Mouse (Mus musculus) olfactory bulb, adult 2 months (tissue): ENCODE results near the gene Fam240a. TPM values are rescaled to one million over a fixed set of nuclear protein-coding genes. Genes with fewer than 3 reads are reported as not detected.
A peak's percentile ranks its signal among the peaks of the same experiment; 100 is the strongest.

Experiments
- H3K27ac ChIP-seq: fragments of 200-500 bp; 2 replicates; pipeline ENCODE4 v1.5.1; 2012; ENCODE audit warnings: low read depth, low read length; ENCODE audit not compliant: insufficient read depth
- H3K4me1 ChIP-seq: fragments of 200-500 bp; 2 replicates; pipeline ENCODE4 v1.6.1; 2012; ENCODE audit warnings: low read length; ENCODE audit not compliant: control insufficient read depth, insufficient read depth
- H3K4me3 ChIP-seq: fragments of 200-500 bp; 2 replicates; pipeline ENCODE4 v1.5.1; 2012; ENCODE audit warnings: mild to moderate bottlenecking, low read depth, low read length, moderate library complexity; ENCODE audit not compliant: insufficient read depth
- CTCF ChIP-seq: fragments of 200-500 bp; IDR thresholded peaks from 2 replicates; pipeline ENCODE4 v1.5.1; 2012; ENCODE audit warnings: low read depth, mild to moderate bottlenecking, low read length, moderate library complexity; ENCODE audit not compliant: insufficient read depth
- POLR2A ChIP-seq: fragments of 200-500 bp; IDR thresholded peaks from 2 replicates; pipeline ENCODE4 v1.6.1; 2012; ENCODE audit warnings: mild to moderate bottlenecking, low read depth, low read length, moderate library complexity; ENCODE audit not compliant: insufficient read depth
- WGBS: fragments of 180-500 bp; shearing (Covaris S2); methylation state at CpG from one replicate; pipeline ENCODE4 v1.1.7; 2018; 5-methylcytosine and 5-hydroxymethylcytosine counted together
- polyA plus RNA-seq: library from polyadenylated mRNA; stranded (reverse); fragments of >200 nt; gene quantifications from 2 replicates; pipeline ENCODE4 v1.2.4, GENCODE M21; 2012; ENCODE audit warnings: low replicate concordance; ENCODE audit not compliant: missing spikeins, insufficient read depth, insufficient read length

Fam240a gene
- polyA plus RNA-seq, 1 experiment: not detected

- 22% methylated on average over 20 of the region's 21 CpGs for WGBS
- Histone ChIP-seq H3K4me1 (0 out of 2 replicates have a peak, but pooled peaks cover 3% of the 10 kb centered on the region), H3K27ac (no peak overlapping the region), H3K4me3 (no peak overlapping the region)
- TF ChIP-seq CTCF (no peak), POLR2A (no peak)
Measured at GRCm38 (mm10) chr9:110890026-110890783, 26.5 kb downstream of the Fam240a start.

- no peak overlapping the region for H3K27ac ChIP-seq
- H3K4me1 ChIP-seq: 0 out of 2 replicates have a peak, but pooled peaks cover 3% of the 10 kb centered on the region
- H3K4me3 ChIP-seq: no peak overlapping the region
- no peak for TF ChIP-seq POLR2A
- TF ChIP-seq CTCF: no peak
- WGBS: 94% methylated on average over 14 of the region's 14 CpGs
Measured at GRCm38 (mm10) chr9:110888935-110889334, 27.7 kb downstream of the Fam240a start.

GRCm38 (mm10) chr9:110887388-110888303 lies 29.0 kb downstream of the Fam240a start:
- Histone ChIP-seq H3K27ac (no peak overlapping the region), H3K4me3 (no peak overlapping the region), H3K4me1 (0 out of 2 replicates have a peak, but pooled peaks cover 3% of the 10 kb centered on the region)
- 66% methylated on average over 9 of the region's 9 CpGs for WGBS
- no peak for TF ChIP-seq POLR2A

GRCm38 (mm10) chr9:110881953-110882352 lies 34.7 kb downstream of the Fam240a start:
- no peak overlapping the region for H3K27ac ChIP-seq

GRCm38 (mm10) chr9:110880772-110881171 lies 35.9 kb downstream of the Fam240a start:
- TF ChIP-seq POLR2A: no peak
- TF ChIP-seq CTCF: no peak
- Histone ChIP-seq H3K4me3 (peak overlapping the region; percentile 46; the same call in 1 of the 2 replicates), H3K27ac (no peak overlapping the region), H3K4me1 (peaks cover 13% of the 10 kb centered on the region)
- 69% methylated on average over 4 of the region's 4 CpGs for WGBS

More at GRCm38 (mm10) chr9:110881953-110882352, 34.7 kb downstream of the Fam240a start:
- 89% methylated on average over 7 of the region's 7 CpGs for WGBS
- peaks cover 13% of the 10 kb centered on the region for H3K4me1 ChIP-seq
- no peak overlapping the region for H3K4me3 ChIP-seq
- TF ChIP-seq POLR2A (no peak), CTCF (no peak)

- 1% methylated on average over 57 of the region's 57 CpGs for WGBS
- Histone ChIP-seq H3K4me1 (peaks cover 13% of the 10 kb centered on the region), H3K27ac (0 out of 2 replicates have a peak within 1 kb of the TSS, but pooled peaks have one; percentile 21), H3K4me3 (peak within 1 kb of the TSS; percentile 46)
- TF ChIP-seq POLR2A: no peak
- no peak for TF ChIP-seq CTCF
Measured at GRCm38 (mm10) chr9:110879998-110880561, 36.6 kb downstream of the Fam240a start, which contains the start of gene Tmie. Gene Tmie, minus strand, starts transcription at chr9:110880113.

GRCm38 (mm10) chr9:110879191-110879920 lies 37.3 kb downstream of the Fam240a start, which contains the start of gene Als2cl:
Gene Als2cl, plus strand, starts transcription at chr9:110879870.
- TF ChIP-seq POLR2A (no peak), CTCF (no peak)
- Histone ChIP-seq H3K4me3 (peak within 1 kb of the TSS; percentile 46), H3K4me1 (peaks cover 13% of the 10 kb centered on the region), H3K27ac (0 out of 2 replicates have a peak within 1 kb of the TSS, but pooled peaks have one; percentile 21)
- 25% methylated on average over 12 of the region's 12 CpGs for WGBS

GRCm38 (mm10) chr9:110877888-110878287 lies 38.8 kb downstream of the Fam240a start:
- TF ChIP-seq CTCF: no peak
- no peak for TF ChIP-seq POLR2A
- no peak overlapping the region for H3K27ac ChIP-seq
- 82% methylated on average over 5 of the region's 5 CpGs for WGBS
- H3K4me3 ChIP-seq: no peak overlapping the region
- peaks cover 22% of the 10 kb centered on the region for H3K4me1 ChIP-seq
